Mouse (Mus musculus) urinary bladder, postnatal 25 days (tissue): ENCODE results near the gene Plod1.
A peak's percentile ranks its signal among the peaks of the same experiment; 100 is the strongest.
"Not testable (repeated sequence)": the region's sequence is repeated elsewhere in the genome, so short reads cannot be mapped to it uniquely, and the experiment has no call there.

Source experiments
- DNase-seq: peaks from one replicate; pipeline ENCODE4 v3.0.0; 2022; ENCODE audit warnings: low spot score

The Plod1 gene

GRCm38 (mm10) chr4:147888237-147888636 is 48.3 kb downstream of the Plod1 start:
- no peak for DNase-seq

- no peak for DNase-seq
Observed at GRCm38 (mm10) chr4:147887277-147887676, 49.3 kb downstream of the Plod1 start.

GRCm38 (mm10) chr4:147886158-147886557 is 50.4 kb downstream of the Plod1 start:
- DNase-seq: no peak

DNA sequence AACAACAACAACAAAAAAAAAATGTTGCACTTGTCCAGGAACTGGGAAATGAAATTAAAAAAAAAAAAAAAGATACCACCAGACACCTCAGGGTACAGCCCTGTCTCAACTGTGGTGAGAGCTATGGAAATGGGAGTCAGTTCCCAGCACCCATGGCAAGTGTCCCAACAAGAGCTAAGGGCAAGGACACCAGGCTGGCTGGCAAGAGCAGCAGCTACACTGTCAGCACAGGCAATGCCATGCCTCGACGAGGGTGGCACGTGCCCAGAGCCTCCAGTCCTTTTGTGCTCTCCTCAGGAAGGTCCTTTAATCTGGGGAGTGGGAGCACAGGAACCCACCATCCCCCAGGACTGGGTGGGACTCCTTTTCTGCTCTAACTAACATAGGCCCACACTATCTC is 52.4 kb downstream of the Plod1 start:
- no peak for DNase-seq

GRCm38 (mm10) chr4:147883041-147883440 is 53.5 kb downstream of the Plod1 start:
- DNase-seq: no peak

DNA sequence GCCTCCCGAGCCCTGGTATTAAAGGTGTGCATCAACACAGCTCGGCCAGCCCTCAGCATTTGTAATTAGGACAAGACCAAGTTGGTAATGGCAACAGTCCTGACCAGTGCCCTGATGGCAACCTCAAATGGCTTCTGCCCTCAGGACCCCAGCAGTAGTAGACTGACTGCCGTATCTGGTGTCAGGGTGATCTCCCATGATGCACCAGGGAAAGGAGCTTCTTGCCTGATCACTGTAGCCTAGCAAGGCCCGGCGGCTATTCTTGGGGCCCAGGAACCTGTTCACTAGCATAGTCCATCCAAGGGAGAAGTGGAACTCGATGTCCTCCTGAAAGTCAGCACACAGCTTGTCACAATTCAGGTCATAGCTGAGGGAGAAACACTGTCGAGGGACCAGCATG is 54.8 kb downstream of the Plod1 start:
- DNase-seq: no peak

DNA sequence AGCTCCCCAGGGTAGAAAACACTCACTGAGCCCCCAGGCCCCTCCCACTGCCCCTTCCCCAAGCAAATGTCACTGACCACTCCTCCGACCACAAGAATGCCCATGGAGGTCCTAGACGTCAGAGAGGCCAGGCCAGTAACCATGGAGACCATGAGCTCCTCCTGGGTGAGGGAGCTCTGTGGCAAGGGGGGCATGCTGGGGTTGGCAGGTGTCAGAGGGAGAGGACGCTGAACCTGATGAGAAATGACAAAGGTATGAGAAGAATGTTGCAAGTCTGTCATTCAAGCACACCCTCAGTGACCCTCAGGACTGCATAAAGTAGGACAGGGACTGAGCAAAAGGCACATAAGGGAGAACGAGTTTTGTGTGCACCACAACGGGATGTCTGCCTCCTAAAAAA is 56.7 kb downstream of the Plod1 start:
- no peak for DNase-seq

DNA sequence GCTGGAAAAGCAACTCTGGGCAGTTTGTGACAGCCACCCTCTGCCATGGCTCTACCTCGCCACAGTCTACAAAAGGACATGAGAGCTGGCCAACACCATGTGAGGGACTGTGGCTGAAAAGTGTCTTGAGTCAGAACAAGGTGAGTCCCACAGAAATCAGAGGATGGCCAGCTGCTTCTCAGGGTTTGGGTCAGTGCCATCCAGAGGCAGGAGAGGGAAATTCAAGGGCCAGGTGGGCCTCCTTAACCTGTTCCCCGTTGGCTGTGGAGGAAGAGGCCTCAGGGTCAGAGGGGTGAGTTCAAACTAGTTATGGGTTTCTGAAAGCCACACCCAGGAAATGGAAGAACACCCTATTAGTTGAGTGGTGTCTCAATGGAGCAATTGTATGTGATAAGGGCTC is 57.1 kb downstream of the Plod1 start:
- DNase-seq: no peak

- no peak for DNase-seq
Observed at GRCm38 (mm10) chr4:147878537-147878936, 58.0 kb downstream of the Plod1 start.

DNA sequence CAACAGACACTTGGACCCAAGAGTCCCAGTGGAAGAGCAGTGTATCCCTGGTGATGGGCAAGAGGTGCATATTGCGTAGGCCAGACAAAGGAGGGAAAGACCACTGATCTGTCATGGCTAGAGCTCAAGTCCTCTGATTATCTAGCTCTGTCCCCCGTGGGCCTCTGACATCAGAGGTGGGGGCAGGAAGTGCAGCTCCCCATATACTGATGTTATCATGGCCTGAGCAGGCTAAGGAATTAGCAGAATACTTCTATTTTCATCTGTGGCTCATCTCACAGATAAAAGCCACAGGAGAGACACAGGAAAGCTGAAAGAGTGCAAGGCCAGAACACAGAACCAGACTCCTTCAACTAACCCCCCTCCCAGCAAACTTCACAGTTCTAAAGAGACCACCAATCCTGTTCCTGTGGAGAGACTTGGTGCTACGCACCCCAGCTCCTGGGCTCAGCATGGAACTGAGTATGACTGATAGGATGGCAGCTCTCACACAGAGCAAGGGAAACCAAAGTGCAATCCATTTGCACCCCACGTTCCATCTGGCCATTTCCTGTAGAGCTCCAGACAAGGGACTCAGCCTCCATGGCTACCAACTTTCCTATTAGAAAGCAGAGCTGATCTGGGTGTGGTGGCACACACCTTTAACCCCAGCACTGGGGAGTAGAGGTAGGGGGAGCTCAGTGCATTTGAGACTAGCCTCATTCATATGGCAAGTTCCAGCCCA is 60.6 kb downstream of the Plod1 start:
- no peak for DNase-seq

GRCm38 (mm10) chr4:147869238-147869637 is 67.3 kb downstream of the Plod1 start:
- DNase-seq: no peak

DNA sequence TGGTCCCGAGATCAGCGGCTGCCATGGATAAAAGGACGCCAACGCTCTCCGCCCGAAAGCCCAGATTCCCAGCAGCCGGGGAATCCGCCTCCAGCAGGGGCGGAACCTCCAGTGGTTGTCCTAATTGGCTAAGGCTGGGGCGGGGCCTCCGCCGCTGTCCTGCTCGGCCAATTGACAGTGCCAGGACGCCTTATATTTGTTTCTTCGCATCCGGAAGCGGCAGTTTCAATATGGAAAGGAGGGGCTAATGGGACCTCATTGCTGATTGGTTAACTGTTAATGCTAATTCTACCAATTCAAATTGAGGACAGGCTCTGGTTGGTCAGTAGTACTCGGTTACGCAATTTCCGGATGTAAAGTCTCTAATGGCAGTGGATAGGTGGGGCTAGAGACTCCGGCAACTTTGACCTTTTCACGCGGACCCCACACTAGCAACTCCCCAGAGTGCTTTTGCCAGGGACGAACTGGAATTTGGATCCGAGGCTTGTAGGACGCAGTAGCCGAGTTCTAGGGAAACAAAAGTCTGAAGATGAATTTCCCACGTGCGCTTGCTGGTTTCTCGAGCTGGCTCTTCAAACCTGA is 68.0 kb downstream of the Plod1 start, which contains the start of the genes Miip and Fv1:
Gene Miip, minus strand, starts transcription at position 367 of the 582 bp plus-strand sequence.
Gene Fv1, plus strand, starts transcription at position 530 of the 582 bp plus-strand sequence.
- DNase-seq: peak; percentile 76

DNA sequence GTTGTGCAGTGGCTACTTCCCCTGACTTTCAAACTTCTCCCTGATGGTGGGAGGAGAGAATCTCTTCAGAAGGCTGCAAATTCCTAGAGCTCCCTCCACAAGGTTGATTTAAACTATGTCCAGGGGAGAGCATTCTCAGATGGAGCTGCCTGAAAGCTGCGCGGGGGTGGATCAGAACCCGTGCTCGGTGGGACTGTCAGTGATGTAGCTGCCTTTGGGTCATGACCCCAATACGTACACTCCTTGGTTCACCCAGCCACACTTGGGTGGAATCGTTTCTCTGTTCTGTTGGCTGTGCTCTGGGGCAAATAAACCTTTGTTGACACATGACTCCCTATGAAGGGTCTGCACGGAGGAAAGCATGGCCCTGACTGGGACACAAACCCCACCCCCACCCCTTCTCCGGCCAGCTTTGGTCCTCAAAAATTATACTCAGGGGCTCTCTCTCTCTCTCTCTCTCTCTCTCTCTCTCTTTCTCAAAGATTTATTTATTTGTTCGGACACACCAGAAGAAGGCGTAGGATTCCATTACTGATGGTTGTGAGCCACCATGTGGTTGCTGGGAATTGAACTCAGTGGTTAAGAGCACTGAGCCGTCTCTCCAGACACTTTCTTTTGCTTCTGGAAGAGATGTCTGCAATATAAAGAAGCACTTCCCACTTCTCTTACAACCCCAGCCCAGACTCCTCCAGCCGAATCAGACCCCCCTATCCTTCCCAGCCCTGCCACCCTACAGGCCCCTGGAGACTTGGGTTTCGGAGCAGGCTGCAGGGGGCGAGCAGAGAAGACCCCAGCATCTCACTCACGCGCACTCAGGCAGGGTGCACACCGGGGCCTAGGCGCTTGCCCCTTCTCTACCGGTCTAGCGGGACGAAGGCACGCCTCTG is 68.8 kb downstream of the Plod1 start:
- no peak for DNase-seq

GRCm38 (mm10) chr4:147866793-147867192 is 69.8 kb downstream of the Plod1 start:
- not testable (repeated sequence) for DNase-seq

DNA sequence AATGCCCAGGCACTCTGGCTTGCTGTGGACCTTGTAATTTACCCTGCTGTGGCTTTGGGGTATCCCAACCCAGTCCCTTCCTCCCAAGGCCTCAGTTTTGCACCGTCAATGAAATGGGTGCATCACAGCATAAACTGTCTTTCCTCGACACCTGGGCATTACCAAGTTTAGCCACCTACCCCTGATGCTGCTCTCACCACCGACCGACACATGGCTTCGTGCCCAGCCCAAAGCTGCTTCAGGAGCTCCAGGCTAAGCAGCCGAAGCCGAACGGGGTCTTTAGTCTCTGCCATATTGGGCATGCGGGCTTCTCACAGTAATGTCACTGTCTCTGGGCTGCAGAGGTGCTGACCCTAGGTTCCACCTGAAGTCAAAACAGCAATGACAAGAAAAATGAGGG is 70.5 kb downstream of the Plod1 start:
- DNase-seq: no peak

- no peak for DNase-seq
Observed at GRCm38 (mm10) chr4:147865651-147866050, 70.9 kb downstream of the Plod1 start.

DNA sequence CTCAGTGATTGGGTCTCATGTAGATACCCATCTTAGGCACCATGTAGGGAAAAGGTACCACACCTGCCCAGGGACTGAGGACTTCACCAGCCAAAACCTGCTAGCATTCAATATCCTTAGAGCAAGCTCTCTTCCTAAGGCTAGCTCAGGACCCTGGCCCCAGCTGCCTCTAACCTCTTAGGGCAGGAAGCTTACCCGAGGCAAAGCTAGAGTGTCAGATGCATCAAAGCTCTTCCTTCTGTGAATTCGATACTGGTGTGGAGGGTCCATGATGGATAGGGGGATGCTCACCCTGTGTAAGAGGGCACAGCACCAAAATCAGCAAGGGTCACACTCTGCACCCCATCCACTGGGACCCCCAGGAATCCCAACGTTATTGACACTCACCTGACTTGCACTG is 74.5 kb downstream of the Plod1 start:
- no peak for DNase-seq
